Mouse (Mus musculus): Measurements from ENCODE around the gene Tdrd9.

Gene Tdrd9

GRCm38 (mm10) chr12:111963339-111963738, 8.0 kb upstream of the Tdrd9 start:
- no peak for DNase-seq

DNA sequence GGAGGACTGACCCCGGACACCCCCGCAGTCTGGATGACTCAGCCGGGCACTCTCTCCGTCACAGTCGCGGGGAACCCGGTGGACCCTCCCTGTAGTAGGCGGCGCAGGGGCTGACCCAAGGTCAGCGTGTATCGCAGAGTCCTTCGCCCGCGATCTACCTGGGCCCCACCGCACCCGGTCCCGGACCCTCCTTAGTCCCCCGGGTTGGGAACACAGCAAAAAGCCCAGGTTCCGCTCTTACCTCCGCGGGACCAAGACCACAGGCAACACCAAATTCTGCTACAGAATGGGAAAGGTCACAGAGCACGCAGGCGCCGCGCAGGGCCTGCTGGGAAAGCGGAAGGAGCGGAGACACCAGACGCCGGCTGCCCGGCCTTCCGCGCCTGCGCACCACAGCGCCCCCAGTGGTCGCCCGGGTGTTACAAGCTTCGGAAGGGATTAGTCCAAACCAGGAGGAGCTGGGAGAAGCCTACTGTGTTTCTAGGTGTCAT, 4.6 kb upstream of the Tdrd9 start, which contains the start of gene Atp5mpl:
Atp5mpl (minus strand) TSS at position 295 of the 491 bp plus-strand sequence.
- DNase-seq, result peak; percentile 98

GRCm38 (mm10) chr12:111970085-111970484, 1.3 kb upstream of the Tdrd9 start:
- DNase-seq, result no peak

- DNase-seq, result no peak
Observed at GRCm38 (mm10) chr12:111972504-111972903, 1.1 kb downstream of the Tdrd9 start.

- DNase-seq, result no peak
Observed at GRCm38 (mm10) chr12:111974578-111974977, 3.2 kb downstream of the Tdrd9 start.

DNA sequence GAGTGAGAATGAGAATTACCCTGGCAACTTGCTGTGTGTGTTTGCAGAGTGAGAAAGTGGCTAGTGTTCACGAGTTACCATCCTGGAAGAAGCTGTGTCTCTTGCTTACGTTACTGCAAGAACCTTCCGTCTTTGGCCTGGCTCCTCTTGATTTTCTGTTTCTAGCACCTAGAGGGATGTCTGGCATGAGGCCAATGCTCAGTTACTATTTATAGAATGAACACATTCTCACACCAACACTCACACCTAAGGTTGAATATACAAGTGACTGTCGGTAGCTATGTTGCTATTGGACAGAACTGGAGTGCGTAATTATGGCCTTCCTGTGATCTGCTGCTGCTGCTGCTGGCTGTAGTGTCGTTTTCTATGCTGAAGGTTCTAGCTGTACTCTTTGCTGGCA, 5.8 kb downstream of the Tdrd9 start:
- DNase-seq, result no peak

- no peak for DNase-seq
Observed at GRCm38 (mm10) chr12:111978274-111978673, 6.9 kb downstream of the Tdrd9 start.

GRCm38 (mm10) chr12:111980887-111981367, 9.6 kb downstream of the Tdrd9 start, which contains the start of gene Rd3l:
TSS of gene Rd3l (minus strand) at chr12:111981317.
- DNase-seq, result no peak

GRCm38 (mm10) chr12:111981831-111982230, 10.5 kb downstream of the Tdrd9 start:
- no peak for DNase-seq

- no peak for DNase-seq
Observed at GRCm38 (mm10) chr12:111983165-111983564, 11.8 kb downstream of the Tdrd9 start.

DNA sequence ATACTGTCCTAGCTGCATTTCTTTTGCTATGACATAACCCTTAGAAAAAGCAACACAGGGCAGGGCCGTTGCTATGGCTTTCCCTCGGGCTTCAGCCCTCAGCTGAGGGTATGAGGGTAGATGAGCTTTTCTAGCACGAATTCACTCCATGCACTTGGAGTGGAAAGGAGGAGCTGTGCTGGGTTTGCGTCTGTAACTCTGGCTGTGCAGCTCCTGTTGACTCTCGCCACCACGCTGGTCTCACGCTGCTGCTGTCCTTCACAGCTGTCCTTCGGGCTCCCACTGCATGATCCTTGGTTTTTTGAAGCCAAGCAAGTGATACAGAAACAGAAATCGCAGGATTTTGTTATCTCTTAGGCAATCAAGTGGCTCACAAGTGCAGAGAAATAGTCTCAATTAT, 15.4 kb downstream of the Tdrd9 start:
- DNase-seq, result no peak

- no peak for DNase-seq
Observed at GRCm38 (mm10) chr12:111992626-111993025, 21.3 kb downstream of the Tdrd9 start.

- no peak for DNase-seq
Observed at GRCm38 (mm10) chr12:111995161-111995560, 23.8 kb downstream of the Tdrd9 start.

DNA sequence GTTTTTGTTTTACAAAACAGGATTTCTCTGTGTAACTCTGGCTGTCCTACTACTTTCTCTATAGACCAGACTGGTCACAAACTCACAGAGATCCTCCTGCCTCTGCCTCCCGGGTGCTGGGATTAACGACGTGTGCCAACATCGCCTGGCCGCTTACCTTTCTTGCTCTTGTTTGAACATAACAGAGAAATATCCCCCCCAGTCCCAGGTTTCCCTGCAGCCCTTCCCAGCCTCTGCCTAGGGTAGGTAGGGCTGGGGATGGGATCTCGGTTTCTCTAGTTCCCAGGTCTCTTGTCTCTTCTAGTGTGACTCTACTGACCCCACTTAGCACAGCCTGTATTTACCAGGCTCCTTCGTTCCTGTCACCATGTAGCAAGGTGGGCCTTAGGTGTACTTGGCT, 28.4 kb downstream of the Tdrd9 start:
- DNase-seq, result no peak

GRCm38 (mm10) chr12:112001223-112001622, 29.9 kb downstream of the Tdrd9 start:
- DNase-seq, result peak; percentile 82

- peak; percentile 42 for DNase-seq
Observed at GRCm38 (mm10) chr12:112012511-112013270, 41.3 kb downstream of the Tdrd9 start.

DNA sequence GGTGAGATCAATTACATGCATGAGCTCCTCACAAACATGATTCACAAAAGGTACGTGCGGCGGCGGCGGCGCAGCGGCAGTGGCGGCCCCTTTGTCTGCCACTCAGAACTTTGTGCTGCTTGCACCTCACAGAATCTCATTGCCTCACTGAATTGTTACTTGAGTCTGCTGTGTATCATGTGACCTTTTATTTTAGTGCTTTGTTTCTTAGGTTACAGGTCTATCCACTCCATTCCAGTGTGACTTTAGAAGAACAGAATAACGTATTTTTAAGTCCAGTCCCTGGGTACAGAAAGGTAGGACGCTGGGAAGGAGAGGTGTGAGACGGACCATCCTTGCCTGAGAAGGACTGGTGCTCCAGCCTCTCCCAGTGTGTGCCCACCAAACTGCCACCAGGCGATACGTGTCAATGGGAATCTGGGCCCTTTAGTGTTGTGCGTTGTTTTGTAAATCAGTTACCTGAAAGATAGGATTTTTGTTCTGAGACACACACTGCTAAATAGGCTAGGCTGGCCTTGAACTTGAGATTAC, 42.0 kb downstream of the Tdrd9 start:
- DNase-seq, result no peak

DNA sequence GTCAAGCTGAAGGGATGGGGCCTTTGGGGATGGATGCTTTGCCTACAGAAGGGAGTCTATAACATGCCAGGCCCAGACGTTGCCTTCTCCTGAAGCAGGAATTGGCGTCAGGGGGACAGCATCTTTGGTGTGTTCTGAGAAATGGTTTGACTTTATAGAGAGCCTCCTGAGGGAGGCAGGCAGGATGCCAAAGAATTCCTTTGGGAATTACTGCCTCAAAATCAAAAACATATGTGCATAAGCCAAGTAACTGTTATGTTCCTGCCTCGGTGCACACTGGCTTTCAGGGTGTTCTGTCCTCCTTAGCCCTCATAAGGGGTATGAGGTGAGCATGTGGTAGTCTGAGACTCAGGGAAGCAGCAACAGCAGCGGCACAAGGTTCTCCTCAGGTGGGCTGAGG, 45.0 kb downstream of the Tdrd9 start:
- DNase-seq, result no peak

- no peak for DNase-seq
Observed at GRCm38 (mm10) chr12:112023306-112023705, 51.9 kb downstream of the Tdrd9 start.

- DNase-seq, result no peak
Observed at GRCm38 (mm10) chr12:112024581-112025310, 53.4 kb downstream of the Tdrd9 start.

DNA sequence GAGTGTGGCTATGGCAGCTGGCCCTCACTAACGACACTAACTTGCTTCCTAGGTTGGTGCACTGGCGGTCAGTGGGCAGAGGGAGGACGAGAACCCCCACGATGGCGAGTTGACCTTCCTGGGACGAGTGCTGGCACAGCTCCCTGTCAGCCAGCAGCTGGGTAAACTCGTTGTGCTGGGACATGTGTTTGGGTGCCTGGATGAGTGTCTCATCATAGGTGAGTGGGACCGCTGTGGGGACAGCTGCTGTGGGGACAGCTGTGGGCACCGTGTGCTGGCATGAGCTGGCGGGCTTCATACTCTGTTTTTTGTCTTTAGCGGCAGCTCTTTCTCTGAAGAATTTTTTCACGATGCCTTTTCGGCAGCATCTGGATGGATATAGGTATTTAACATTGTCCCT, 54.1 kb downstream of the Tdrd9 start:
- DNase-seq, result no peak

DNA sequence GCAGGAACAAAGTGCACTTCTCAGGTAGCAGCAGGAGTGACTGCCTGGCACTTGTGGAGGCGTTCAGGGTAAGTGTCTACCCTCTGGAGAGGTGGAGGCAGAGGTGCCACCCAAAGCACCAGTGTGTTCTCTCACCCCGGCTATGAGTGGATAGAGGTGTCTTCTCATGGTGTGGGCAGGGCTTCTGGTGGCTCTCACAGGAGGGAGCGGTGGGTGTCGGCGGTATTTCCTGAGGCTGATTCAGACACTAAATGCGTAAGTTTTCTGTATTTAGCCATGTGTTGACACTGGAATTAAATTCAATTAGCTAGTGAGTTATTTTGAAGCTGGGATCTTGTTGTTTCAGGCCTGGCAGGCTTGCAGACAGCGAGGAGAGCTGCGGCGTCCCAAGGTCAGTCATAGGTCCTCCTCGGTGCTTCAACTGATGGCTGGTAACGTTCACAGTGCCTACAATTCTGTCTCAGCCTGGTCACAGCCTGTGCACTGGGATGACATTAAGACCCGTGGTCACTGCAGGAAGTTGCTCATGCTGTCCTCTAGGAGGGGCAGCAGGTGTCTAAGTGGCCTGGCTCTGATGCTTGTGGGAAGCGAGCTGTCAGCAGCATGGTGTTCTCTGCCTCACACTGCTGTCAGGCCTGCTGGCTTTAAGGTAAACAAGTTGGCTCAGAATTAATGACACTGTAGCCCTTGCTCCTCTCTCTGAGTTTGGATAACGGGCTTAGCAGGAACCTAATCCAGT, 54.7 kb downstream of the Tdrd9 start:
- DNase-seq, result no peak

- DNase-seq, result no peak
Observed at GRCm38 (mm10) chr12:112027408-112027807, 56.0 kb downstream of the Tdrd9 start.

All from thymus, postnatal 4 days (tissue).